Mouse (Mus musculus): ENCODE measurements around the gene 4930470P17Rik. TPM values are rescaled to one million over a fixed set of nuclear protein-coding genes. Genes with fewer than 3 reads are reported as not detected.
"Not testable (repeated sequence)": the region's sequence is repeated elsewhere in the genome, so short reads cannot be mapped to it uniquely, and the experiment has no call there.

Gene 4930470P17Rik
- not detected in 2 replicates for total RNA-seq (2014; fragmentation: Nextera tagmentation)
- not detected in 2 replicates for total RNA-seq (2017)

GRCm38 (mm10) chr2:170601917-170602316, at the start of gene 4930470P17Rik:
TSS of gene 4930470P17Rik (minus strand) at chr2:170602017.
- ATAC-seq (replicated peaks; ENCODE audit: low FRiP score, low TSS enrichment, poor library complexity, severe bottlenecking), result no peak

- ATAC-seq (replicated peaks; ENCODE audit: low FRiP score, low TSS enrichment, poor library complexity, severe bottlenecking), result no peak
Measured at GRCm38 (mm10) chr2:170651483-170651882, 49.7 kb upstream of the 4930470P17Rik start.

DNA sequence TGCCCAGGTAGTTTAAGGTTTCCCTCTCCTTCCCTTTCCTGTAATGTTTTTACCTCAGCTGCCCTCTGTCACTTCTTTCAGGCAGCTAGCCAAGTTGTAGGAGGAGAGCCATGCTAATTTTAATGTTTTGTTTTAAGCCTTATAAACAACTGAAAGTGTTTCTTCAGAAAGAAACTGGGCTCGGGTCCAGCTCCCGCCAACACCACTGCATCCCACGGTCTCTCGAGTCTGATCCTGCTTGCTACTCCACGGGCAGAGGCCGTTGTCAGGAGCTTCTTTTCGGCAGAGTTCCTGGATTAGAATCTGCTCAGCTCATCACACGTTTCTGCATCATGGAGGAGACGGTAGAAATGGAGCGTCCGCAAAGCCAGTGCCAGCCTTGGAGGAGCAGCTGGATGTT, 46.7 kb upstream of the 4930470P17Rik start:
- ATAC-seq (replicated peaks; ENCODE audit: low FRiP score, low TSS enrichment, poor library complexity, severe bottlenecking), result no peak

GRCm38 (mm10) chr2:170646201-170646600, 44.4 kb upstream of the 4930470P17Rik start:
- no peak for ATAC-seq (replicated peaks; ENCODE audit: low FRiP score, low TSS enrichment, poor library complexity, severe bottlenecking)

DNA sequence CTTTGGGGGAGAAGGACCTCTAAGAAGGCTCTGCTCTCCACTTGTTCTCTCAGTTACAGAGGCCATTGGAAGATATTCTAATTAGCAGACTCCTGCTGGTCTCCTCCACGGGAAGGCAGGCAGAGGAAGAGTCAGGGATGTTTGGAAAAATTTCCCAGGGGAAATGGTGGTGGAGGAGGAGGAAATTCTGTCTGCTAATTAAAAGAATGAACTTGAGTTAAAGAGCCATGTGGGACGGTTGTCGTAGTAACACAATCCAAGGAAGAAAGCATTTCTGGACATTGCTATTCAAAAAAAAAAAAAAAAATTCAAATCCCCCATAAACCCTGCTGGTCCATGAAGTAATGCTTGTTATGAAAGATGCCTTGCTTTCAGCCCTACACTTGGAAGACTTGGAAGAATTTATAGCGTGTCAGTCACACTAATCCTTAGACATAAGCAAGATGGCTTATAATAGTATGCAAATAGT, 40.6 kb upstream of the 4930470P17Rik start:
- ATAC-seq (replicated peaks; ENCODE audit: low FRiP score, low TSS enrichment, poor library complexity, severe bottlenecking), result no peak

DNA sequence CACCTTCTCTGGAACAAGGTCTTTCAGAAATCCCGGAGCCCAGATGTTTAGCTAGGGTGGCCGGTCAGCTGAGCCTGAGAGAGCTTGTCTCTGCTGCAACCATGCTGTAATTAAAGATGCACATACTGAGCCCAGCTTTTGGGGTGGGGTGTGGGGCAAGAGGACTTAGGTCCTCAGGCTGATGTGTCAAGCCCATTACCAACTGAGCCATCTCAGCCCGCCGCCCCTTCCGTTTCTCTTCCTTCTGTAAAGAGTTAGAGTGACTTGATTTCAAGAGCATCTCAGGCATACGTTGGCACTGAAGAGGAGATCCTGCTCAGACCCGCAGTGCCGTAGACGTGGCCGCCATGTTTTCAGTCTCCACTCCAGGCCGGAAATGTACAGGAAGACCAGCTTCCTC, 38.5 kb upstream of the 4930470P17Rik start:
- no peak for ATAC-seq (replicated peaks; ENCODE audit: low FRiP score, low TSS enrichment, poor library complexity, severe bottlenecking)

DNA sequence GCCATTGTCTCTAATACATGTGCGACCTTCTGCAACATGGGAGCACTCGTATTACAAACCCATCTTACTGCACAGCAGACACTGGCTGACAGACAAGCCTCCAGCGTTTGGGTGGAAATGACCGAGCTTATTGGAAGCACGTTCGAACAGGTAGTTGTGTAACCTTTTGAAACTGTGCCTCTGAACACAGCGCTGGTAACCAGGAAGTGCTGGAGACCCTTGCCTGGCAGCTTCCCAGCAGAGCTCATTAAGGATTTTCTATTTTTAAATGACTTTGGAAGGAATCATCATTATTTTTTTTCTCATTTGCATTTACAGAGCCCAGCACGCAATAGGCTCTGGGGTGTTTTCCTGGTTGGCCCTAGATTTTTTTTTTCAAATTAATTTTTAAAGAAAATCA, 36.9 kb upstream of the 4930470P17Rik start:
- ATAC-seq (replicated peaks; ENCODE audit: low FRiP score, low TSS enrichment, poor library complexity, severe bottlenecking), result no peak

GRCm38 (mm10) chr2:170632998-170633622, 31.3 kb upstream of the 4930470P17Rik start:
- ATAC-seq (replicated peaks; ENCODE audit: low FRiP score, low TSS enrichment, poor library complexity, severe bottlenecking), result 0 out of 2 replicates have a peak, but pooled peaks have one; percentile 41

- ATAC-seq (replicated peaks; ENCODE audit: low FRiP score, low TSS enrichment, poor library complexity, severe bottlenecking), result no peak
Measured at GRCm38 (mm10) chr2:170632386-170632785, 30.6 kb upstream of the 4930470P17Rik start.

GRCm38 (mm10) chr2:170631375-170631774, 29.6 kb upstream of the 4930470P17Rik start:
- ATAC-seq (replicated peaks; ENCODE audit: low FRiP score, low TSS enrichment, poor library complexity, severe bottlenecking), result no peak

DNA sequence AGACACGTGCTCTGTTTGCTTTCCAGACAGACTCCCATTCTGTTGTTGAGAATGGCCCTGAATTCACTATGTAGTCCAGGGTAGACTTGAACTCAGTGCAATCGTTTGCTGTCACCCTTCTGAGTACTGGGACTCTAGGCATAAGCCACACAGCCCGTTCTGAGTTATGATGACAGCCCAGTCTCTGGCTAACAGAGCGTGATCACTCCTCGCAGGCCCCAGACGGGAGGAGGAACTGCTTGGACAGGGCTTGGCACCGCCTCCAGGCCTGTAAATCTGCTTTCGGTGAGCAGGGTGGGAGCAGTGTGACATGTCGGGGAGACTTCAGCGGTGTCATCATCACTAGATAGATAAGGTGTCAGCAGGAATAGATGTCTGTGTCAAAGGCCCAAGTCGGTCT, 28.7 kb upstream of the 4930470P17Rik start:
- ATAC-seq (replicated peaks; ENCODE audit: low FRiP score, low TSS enrichment, poor library complexity, severe bottlenecking), result no peak

GRCm38 (mm10) chr2:170627991-170628390, 26.2 kb upstream of the 4930470P17Rik start:
- not testable (repeated sequence) for ATAC-seq (replicated peaks; ENCODE audit: low FRiP score, low TSS enrichment, poor library complexity, severe bottlenecking)

GRCm38 (mm10) chr2:170624201-170624880, 22.5 kb upstream of the 4930470P17Rik start:
- not testable (repeated sequence) for ATAC-seq (replicated peaks; ENCODE audit: low FRiP score, low TSS enrichment, poor library complexity, severe bottlenecking)

DNA sequence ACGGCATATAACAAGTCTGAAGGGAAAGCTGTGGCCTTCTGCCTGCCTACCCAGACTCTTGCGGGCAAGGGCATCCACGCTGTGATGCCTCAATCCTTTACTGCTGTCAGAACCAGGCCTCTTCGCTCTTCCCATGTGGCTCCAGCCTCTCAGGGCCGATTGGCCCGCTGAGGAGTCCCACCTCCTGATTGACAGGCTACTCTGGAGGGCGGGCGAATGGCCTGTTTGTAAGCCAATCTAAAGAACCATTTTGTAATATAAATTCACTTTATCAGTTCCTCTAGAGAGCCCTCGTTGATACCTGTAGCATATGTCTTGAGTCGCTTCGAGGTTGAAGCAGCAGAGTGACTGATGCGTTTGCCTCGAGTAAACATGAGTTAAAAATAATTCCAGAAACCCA, 21.2 kb upstream of the 4930470P17Rik start:
- no peak for ATAC-seq (replicated peaks; ENCODE audit: low FRiP score, low TSS enrichment, poor library complexity, severe bottlenecking)

GRCm38 (mm10) chr2:170618862-170619492, 17.2 kb upstream of the 4930470P17Rik start:
- ATAC-seq (replicated peaks; ENCODE audit: low FRiP score, low TSS enrichment, poor library complexity, severe bottlenecking), result no peak

DNA sequence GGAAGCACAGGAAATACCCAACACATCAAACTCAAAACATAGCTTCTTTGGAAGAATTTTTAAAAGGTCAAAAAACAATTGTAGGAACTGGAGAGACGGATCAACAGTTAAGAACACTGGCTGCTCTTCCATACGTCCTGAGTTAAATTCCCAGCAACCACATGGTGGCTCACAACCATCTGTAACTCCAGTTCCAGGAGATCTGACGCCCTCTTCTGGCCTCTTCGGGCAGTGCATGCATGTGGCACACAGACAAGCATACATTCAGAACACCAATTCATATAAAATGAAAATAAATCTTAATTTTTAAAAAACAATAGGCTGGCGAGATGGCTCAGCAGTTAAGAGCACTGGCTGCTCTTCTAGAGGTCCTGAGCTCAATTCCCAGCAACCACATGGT, 10.0 kb upstream of the 4930470P17Rik start:
- ATAC-seq (replicated peaks; ENCODE audit: low FRiP score, low TSS enrichment, poor library complexity, severe bottlenecking), result not testable (repeated sequence)

GRCm38 (mm10) chr2:170601171-170601570, 646 bp downstream of the 4930470P17Rik start:
- no peak for ATAC-seq (replicated peaks; ENCODE audit: low FRiP score, low TSS enrichment, poor library complexity, severe bottlenecking)

DNA sequence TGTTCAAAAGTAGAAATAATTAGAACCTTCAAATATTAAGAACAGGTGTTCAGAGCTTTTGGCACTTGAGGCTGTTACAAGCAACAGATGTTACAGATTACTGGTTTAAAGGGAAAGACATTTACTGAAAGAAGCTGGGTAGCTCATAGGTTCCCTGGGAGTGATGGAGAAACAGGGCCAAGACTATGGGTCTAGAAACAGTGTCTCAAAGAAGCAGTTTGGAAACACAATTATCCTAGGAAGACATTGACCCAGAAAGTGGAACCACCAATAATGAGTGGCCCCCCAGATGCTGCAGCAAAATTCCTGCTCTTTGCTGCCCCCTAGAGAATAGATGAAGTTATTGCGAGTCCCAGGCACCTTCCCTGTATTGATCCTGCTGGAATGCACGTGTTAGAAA, 4.2 kb downstream of the 4930470P17Rik start:
- ATAC-seq (replicated peaks; ENCODE audit: low FRiP score, low TSS enrichment, poor library complexity, severe bottlenecking), result peak; percentile 57; the same call in 1 of the 2 replicates

GRCm38 (mm10) chr2:170596726-170597125, 5.1 kb downstream of the 4930470P17Rik start:
- peak; percentile 46; the same call in 1 of the 2 replicates for ATAC-seq (replicated peaks; ENCODE audit: low FRiP score, low TSS enrichment, poor library complexity, severe bottlenecking)

DNA sequence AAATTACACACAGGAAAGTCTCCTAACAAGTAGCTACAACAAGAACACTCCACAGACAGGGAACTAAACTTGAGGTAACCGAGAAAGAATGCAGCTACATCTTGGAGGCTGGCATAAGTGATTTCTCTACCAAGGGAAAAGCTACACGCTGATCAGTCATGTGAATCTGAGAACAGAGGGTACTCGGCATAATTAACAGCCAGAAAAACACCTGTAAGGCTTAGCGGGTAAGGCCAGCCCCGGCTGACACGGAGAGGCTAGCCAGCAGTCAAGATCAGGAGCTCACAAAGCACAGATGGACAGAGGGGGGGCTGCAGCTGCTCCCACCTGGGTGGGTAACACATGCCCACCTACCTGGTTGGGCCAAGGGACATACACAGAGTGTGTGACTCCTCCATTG, 9.7 kb downstream of the 4930470P17Rik start:
- ATAC-seq (replicated peaks; ENCODE audit: low FRiP score, low TSS enrichment, poor library complexity, severe bottlenecking), result no peak
